31 mouse cellular contexts compared by ENCODE assay signal in genomic region chr2:91568125-91568524, GRCm38 (mm10).
"Had no signal": no experiment of that assay in that cellular context is flagged by ENCODE, and none has a peak within 500 bp of the region (broad histone marks: within the 10 kb centered on the region; RNA-seq: fewer than 3 reads in every experiment).

No protein-coding gene starts in this region.

- H3K4me1 ChIP-seq: heart, embryonic 13.5 days; heart, embryonic 15.5 days; hindbrain, embryonic 10.5 days; hindbrain, embryonic 12.5 days; intestine, embryonic 15.5 days; kidney, embryonic 15.5 days; limb, embryonic 10.5 days; limb, embryonic 12.5 days; liver, embryonic 13.5 days; liver, embryonic 15.5 days had no signal

- ATAC-seq: hindbrain, embryonic 16.5 days; inflammation-experienced regulatory T-cells, adult 6 months; intestine, embryonic 15.5 days; intestine, postnatal 0 days; liver, postnatal 0 days had no signal

- H3K27me3 ChIP-seq: heart, embryonic 13.5 days; heart, embryonic 15.5 days; hindbrain, embryonic 12.5 days; intestine, embryonic 15.5 days; kidney, embryonic 15.5 days; limb, embryonic 12.5 days; liver, embryonic 13.5 days; liver, embryonic 15.5 days had no signal

- H3K4me2 ChIP-seq: heart, embryonic 11.5 days; heart, embryonic 13.5 days; heart, embryonic 15.5 days; hindbrain, embryonic 12.5 days; hindbrain, embryonic 14.5 days; intestine, embryonic 15.5 days; kidney, embryonic 15.5 days; limb, embryonic 12.5 days; liver, embryonic 11.5 days; liver, embryonic 13.5 days; liver, embryonic 15.5 days had no signal

- H3K27ac ChIP-seq: heart, adult 2 months; heart, embryonic 13.5 days; heart, embryonic 15.5 days; hindbrain, embryonic 10.5 days; hindbrain, embryonic 12.5 days; hindbrain, embryonic 14.5 days; intestine, embryonic 15.5 days; kidney, embryonic 15.5 days; layer of hippocampus, adult 2 months; left cerebral cortex, adult 2 months; limb, embryonic 10.5 days; limb, embryonic 12.5 days; liver, embryonic 13.5 days; liver, embryonic 15.5 days had no signal

- H3K9ac ChIP-seq: heart, embryonic 13.5 days; heart, embryonic 15.5 days; hindbrain, embryonic 12.5 days; hindbrain, embryonic 14.5 days; intestine, embryonic 15.5 days; kidney, embryonic 15.5 days; limb, embryonic 12.5 days; liver, embryonic 13.5 days; liver, embryonic 15.5 days; liver, postnatal 0 days had no signal

- H3K4me3 ChIP-seq: heart, adult 2 months; heart, embryonic 13.5 days; heart, embryonic 15.5 days; hindbrain, embryonic 10.5 days; hindbrain, embryonic 12.5 days; intestine, embryonic 15.5 days; kidney, embryonic 15.5 days; layer of hippocampus, adult 2 months; left cerebral cortex, adult 2 months; limb, embryonic 10.5 days; limb, embryonic 12.5 days; liver, embryonic 13.5 days; liver, embryonic 15.5 days had no signal

- DNase-seq: gastrocnemius, postnatal 14 days; gastrocnemius, postnatal 36 days; heart, adult 11 months; heart, adult 2 months; heart, postnatal 14 days; heart, postnatal 36 days; kidney, adult 18-20 months; kidney, adult 8-10 months; kidney, postnatal 10 days; kidney, postnatal 25 days; kidney, postnatal 4 days; liver; liver, embryonic 13.5 days; liver, postnatal 0 days had no signal

- H3K9me3 ChIP-seq: heart, embryonic 13.5 days; heart, embryonic 15.5 days; hindbrain, embryonic 10.5 days; hindbrain, embryonic 12.5 days; intestine, embryonic 15.5 days; kidney, embryonic 15.5 days; limb, embryonic 10.5 days; limb, embryonic 12.5 days; liver, embryonic 13.5 days; liver, embryonic 15.5 days had no signal
